Mouse (Mus musculus): Measurements from ENCODE around the gene Nr1d1.

The Nr1d1 gene

GRCm38 (mm10) chr11:98770096-98770975, 4.8 kb downstream of the Nr1d1 start:
- DNase-seq (ENCODE audit: low spot score in 2 of 2), result peak in 1 of 2 experiments; percentile 82

GRCm38 (mm10) chr11:98769007-98769954, 5.9 kb downstream of the Nr1d1 start:
- no peak for DNase-seq (ENCODE audit: low spot score in 2 of 2)

GRCm38 (mm10) chr11:98768127-98769006, 6.8 kb downstream of the Nr1d1 start:
- DNase-seq (ENCODE audit: low spot score in 2 of 2), result peak in 1 of 2 experiments; percentile 48

GRCm38 (mm10) chr11:98767713-98768112, 7.4 kb downstream of the Nr1d1 start:
- no peak for DNase-seq (ENCODE audit: low spot score in 2 of 2)

GRCm38 (mm10) chr11:98767276-98767675, 7.9 kb downstream of the Nr1d1 start:
- peak in 1 of 2 experiments; percentile 73 for DNase-seq (ENCODE audit: low spot score in 2 of 2)

GRCm38 (mm10) chr11:98766816-98767215, 8.3 kb downstream of the Nr1d1 start:
- no peak for DNase-seq (ENCODE audit: low spot score in 2 of 2)

GRCm38 (mm10) chr11:98766346-98766745, 8.8 kb downstream of the Nr1d1 start:
- DNase-seq (ENCODE audit: low spot score in 2 of 2), result no peak

- peak in 1 of 2 experiments; percentile 19 for DNase-seq (ENCODE audit: low spot score in 2 of 2)
Measured at GRCm38 (mm10) chr11:98765421-98766309, 9.5 kb downstream of the Nr1d1 start.

- no peak for DNase-seq (ENCODE audit: low spot score in 2 of 2)
Measured at GRCm38 (mm10) chr11:98764746-98765145, 10.4 kb downstream of the Nr1d1 start.

GRCm38 (mm10) chr11:98764091-98764490, 11.0 kb downstream of the Nr1d1 start:
- no peak for DNase-seq (ENCODE audit: low spot score in 2 of 2)

- DNase-seq (ENCODE audit: low spot score in 2 of 2), result no peak
Measured at GRCm38 (mm10) chr11:98763502-98763861, 11.7 kb downstream of the Nr1d1 start.

GRCm38 (mm10) chr11:98762756-98763501, 12.2 kb downstream of the Nr1d1 start:
- DNase-seq (ENCODE audit: low spot score in 2 of 2), result peak in 1 of 2 experiments; percentile 78

GRCm38 (mm10) chr11:98761939-98762338, 13.2 kb downstream of the Nr1d1 start:
- no peak for DNase-seq (ENCODE audit: low spot score in 2 of 2)

- no peak for DNase-seq (ENCODE audit: low spot score in 2 of 2)
Measured at GRCm38 (mm10) chr11:98756711-98757110, 18.4 kb downstream of the Nr1d1 start.

GRCm38 (mm10) chr11:98755726-98756380, 19.3 kb downstream of the Nr1d1 start:
- no peak for DNase-seq (ENCODE audit: low spot score in 2 of 2)

GRCm38 (mm10) chr11:98754621-98755181, 20.4 kb downstream of the Nr1d1 start:
- DNase-seq (ENCODE audit: low spot score in 2 of 2), result peak in 1 of 2 experiments; percentile 62

GRCm38 (mm10) chr11:98754151-98754620, 20.9 kb downstream of the Nr1d1 start:
- no peak for DNase-seq (ENCODE audit: low spot score in 2 of 2)

GRCm38 (mm10) chr11:98753264-98753663, 21.9 kb downstream of the Nr1d1 start:
- DNase-seq (ENCODE audit: low spot score in 2 of 2), result no peak

Data from left cerebral cortex, adult 9 months (tissue).